Mouse (Mus musculus) myocyte (in vitro differentiated cells): Measurements from ENCODE around the gene Stk4. TPM values are rescaled to one million over a fixed set of nuclear protein-coding genes. Genes with fewer than 3 reads are reported as not detected.

Experiments used
- H3K27me3 ChIP-seq: one replicate; pipeline ENCODE4 v1.6.1; 2011; ENCODE audit not compliant: control insufficient read depth, insufficient read depth, insufficient read length
- H3K36me3 ChIP-seq: one replicate; pipeline ENCODE4 v1.6.1; 2011; ENCODE audit not compliant: control insufficient read depth, insufficient read depth
- H3K4me2 ChIP-seq: one replicate; pipeline ENCODE4 v1.6.1; 2011; ENCODE audit warnings: low read depth, control low read depth
- H3K4me3 ChIP-seq: one replicate; pipeline ENCODE4 v1.5.1; 2011; ENCODE audit warnings: mild to moderate bottlenecking, control low read depth, moderate library complexity
- H3K79me2 ChIP-seq: one replicate; pipeline ENCODE4 v1.6.1; 2011; ENCODE audit not compliant: control insufficient read depth, insufficient read depth
- H3ac ChIP-seq: one replicate; pipeline ENCODE4 v1.6.1; 2011; ENCODE audit not compliant: control insufficient read depth, insufficient read length
- CEBPB ChIP-seq: IDR thresholded peaks from 2 replicates; pipeline ENCODE4 v1.6.1; 2011; ENCODE audit warnings: mild to moderate bottlenecking, moderate library complexity; ENCODE audit not compliant: poor library complexity, insufficient read depth, severe bottlenecking
- E2F4 ChIP-seq: IDR thresholded peaks from one replicate; pipeline ENCODE4 v1.6.1; 2011; ENCODE audit warnings: mild to moderate bottlenecking, control low read depth, moderate library complexity; ENCODE audit not compliant: insufficient read depth
- MAX ChIP-seq: IDR thresholded peaks from one replicate; pipeline ENCODE4 v1.6.1; 2011; ENCODE audit warnings: low read depth, mild to moderate bottlenecking, control low read depth
- MYOD1 ChIP-seq, 3 experiments: IDR thresholded peaks; one replicate each; pipeline ENCODE4 v1.6.1; 2011; ENCODE audit warnings: control low read depth in 2 of 3, low read depth in 2 of 3, mild to moderate bottlenecking in 2 of 3, moderate library complexity in 1 of 3; ENCODE audit not compliant: insufficient read length in 2 of 3, control insufficient read depth in 1 of 3
- MYOG ChIP-seq, 3 experiments: IDR thresholded peaks; one replicate each; pipeline ENCODE4 v1.6.1; 2011; ENCODE audit warnings: control low read depth in 2 of 3, low read depth in 2 of 3, mild to moderate bottlenecking in 2 of 3; ENCODE audit not compliant: insufficient read length in 2 of 3, control insufficient read depth in 1 of 3, insufficient read depth in 1 of 3
- POLR2A ChIP-seq: IDR thresholded peaks from one replicate; pipeline ENCODE4 v1.6.1; 2011; ENCODE audit warnings: low read depth, mild to moderate bottlenecking, control low read depth, moderate library complexity; ENCODE audit not compliant: insufficient read length
- POLR2AphosphoS2 ChIP-seq: IDR thresholded peaks from one replicate; pipeline ENCODE4 v1.6.1; 2011; ENCODE audit warnings: low read depth, control low read depth; ENCODE audit not compliant: insufficient read length
- REST ChIP-seq: IDR thresholded peaks from one replicate; pipeline ENCODE4 v1.6.1; 2011; ENCODE audit warnings: mild to moderate bottlenecking, control low read depth, moderate library complexity; ENCODE audit not compliant: insufficient read depth, insufficient read length
- SRF ChIP-seq: IDR thresholded peaks from one replicate; pipeline ENCODE4 v1.6.1; 2011; ENCODE audit warnings: low read depth; ENCODE audit not compliant: control insufficient read depth, insufficient read length
- TCF12 ChIP-seq: IDR thresholded peaks from one replicate; pipeline ENCODE4 v1.6.1; 2011; ENCODE audit warnings: mild to moderate bottlenecking, control low read depth; ENCODE audit not compliant: poor library complexity, insufficient read depth, severe bottlenecking
- TCF3 ChIP-seq: IDR thresholded peaks from one replicate; pipeline ENCODE4 v1.6.1; 2011; ENCODE audit warnings: low read depth, control low read depth; ENCODE audit not compliant: insufficient read length
- USF1 ChIP-seq: IDR thresholded peaks from one replicate; pipeline ENCODE4 v1.6.1; 2011; ENCODE audit warnings: low read depth, mild to moderate bottlenecking, control low read depth, moderate library complexity
- polyA plus RNA-seq: library from polyadenylated mRNA; unstranded; fragments of >200 nt; fragmentation: generic; extraction: Trizol; gene quantifications from one replicate; pipeline ENCODE4 v1.2.1, GENCODE M21; 2012; ENCODE audit warnings: missing spikeins

Gene Stk4
- polyA plus RNA-seq, 1 experiment = 9.8 TPM

- H3K4me3 ChIP-seq = no peak overlapping the region
- no peaks in the 10 kb centered on the region for H3K79me2 ChIP-seq
- no peak for TF ChIP-seq MYOD1 (IDR thresholded peaks at IDR 0.05; ENCODE audit: control insufficient read depth in 1 of 3, insufficient read length in 2 of 3, low read depth in 2 of 3)
- no peak for TF ChIP-seq CEBPB
- no peak for TF ChIP-seq MAX
- no peak for TF ChIP-seq TCF12
- TF ChIP-seq SRF = no peak
- TF ChIP-seq E2F4 = no peak
- no peak for TF ChIP-seq POLR2A
- TF ChIP-seq USF1 = no peak
- TF ChIP-seq MYOG (IDR thresholded peaks at IDR 0.05; ENCODE audit: control insufficient read depth in 1 of 3, insufficient read depth in 1 of 3, insufficient read length in 2 of 3, low read depth in 2 of 3) = no peak
- no peak for TF ChIP-seq REST
- no peak for TF ChIP-seq POLR2AphosphoS2
- no peak for TF ChIP-seq TCF3
- H3K4me2 ChIP-seq = no peak overlapping the region
- H3ac ChIP-seq = no peak overlapping the region
- H3K27me3 ChIP-seq = peaks cover 70% of the 10 kb centered on the region
- H3K36me3 ChIP-seq = no peaks in the 10 kb centered on the region
Observed at GRCm38 (mm10) chr2:164194959-164195630, 125.0 kb downstream of the Stk4 start.

GRCm38 (mm10) chr2:164195971-164196699 lies 126.0 kb downstream of the Stk4 start:
- Histone ChIP-seq H3ac (no peak overlapping the region), H3K27me3 (peaks cover 59% of the 10 kb centered on the region), H3K79me2 (no peaks in the 10 kb centered on the region), H3K4me3 (no peak overlapping the region), H3K4me2 (no peak overlapping the region), H3K36me3 (no peaks in the 10 kb centered on the region)
- TF ChIP-seq MYOG (IDR thresholded peaks at IDR 0.05; ENCODE audit: control insufficient read depth in 1 of 3, insufficient read depth in 1 of 3, insufficient read length in 2 of 3, low read depth in 2 of 3) (no peak), USF1 (no peak)

GRCm38 (mm10) chr2:164196700-164196990 lies 126.5 kb downstream of the Stk4 start:
- H3K36me3 ChIP-seq = no peaks in the 10 kb centered on the region
- H3K79me2 ChIP-seq = no peaks in the 10 kb centered on the region
- H3K27me3 ChIP-seq = peaks cover 54% of the 10 kb centered on the region
- TF ChIP-seq USF1 (no peak), E2F4 (no peak), TCF3 (no peak), TCF12 (no peak), POLR2A (no peak), REST (no peak), SRF (no peak), POLR2AphosphoS2 (no peak), CEBPB (no peak), MYOG (IDR thresholded peaks at IDR 0.05; ENCODE audit: control insufficient read depth in 1 of 3, insufficient read depth in 1 of 3, insufficient read length in 2 of 3, low read depth in 2 of 3) (no peak), MYOD1 (IDR thresholded peaks at IDR 0.05; ENCODE audit: control insufficient read depth in 1 of 3, insufficient read length in 2 of 3, low read depth in 2 of 3) (no peak), MAX (no peak)
- no peak overlapping the region for H3ac ChIP-seq
- H3K4me3 ChIP-seq = no peak overlapping the region
- no peak overlapping the region for H3K4me2 ChIP-seq

- Histone ChIP-seq H3K79me2 (no peaks in the 10 kb centered on the region), H3K4me3 (no peak within 1 kb of the TSS), H3ac (no peak within 1 kb of the TSS), H3K36me3 (no peaks in the 10 kb centered on the region), H3K27me3 (peaks cover 31% of the 10 kb centered on the region), H3K4me2 (no peak within 1 kb of the TSS)
- TF ChIP-seq MYOG (IDR thresholded peaks at IDR 0.05; ENCODE audit: control insufficient read depth in 1 of 3, insufficient read depth in 1 of 3, insufficient read length in 2 of 3, low read depth in 2 of 3) (no peak), POLR2AphosphoS2 (no peak), USF1 (no peak), CEBPB (no peak), SRF (no peak), REST (no peak), POLR2A (no peak), TCF3 (no peak), TCF12 (no peak), MYOD1 (IDR thresholded peaks at IDR 0.05; ENCODE audit: control insufficient read depth in 1 of 3, insufficient read length in 2 of 3, low read depth in 2 of 3) (no peak), MAX (no peak), E2F4 (no peak)
Observed at GRCm38 (mm10) chr2:164199626-164200327, 129.7 kb downstream of the Stk4 start, which contains the start of gene Wfdc15a. Wfdc15a (minus strand) TSS chr2:164200130.

Other genes with a start within 250 kb of the Stk4 start
- 2.0 TPM for gene Ccn5, start 249.5 kb upstream of the Stk4 start, polyA plus RNA-seq
- gene Kcnk15, start 216.7 kb upstream of the Stk4 start, polyA plus RNA-seq = not detected
- not detected for gene Rims4, start 151.6 kb upstream of the Stk4 start, polyA plus RNA-seq
- 118 TPM for gene Ywhab, start 75.4 kb upstream of the Stk4 start, polyA plus RNA-seq
- gene Pabpc1l, start 44.9 kb upstream of the Stk4 start, polyA plus RNA-seq = 1.5 TPM
- gene Tomm34, start 847 bp downstream of the Stk4 start, polyA plus RNA-seq = 24.1 TPM
- not detected for gene Kcns1, start 100.8 kb downstream of the Stk4 start, polyA plus RNA-seq
- not detected for gene Wfdc5, start 112.4 kb downstream of the Stk4 start, polyA plus RNA-seq
- gene Wfdc12, start 120.3 kb downstream of the Stk4 start, polyA plus RNA-seq = not detected
- not detected for gene Wfdc15a, start 129.8 kb downstream of the Stk4 start, polyA plus RNA-seq
- gene Wfdc15b, start 151.3 kb downstream of the Stk4 start, polyA plus RNA-seq = not detected
- gene Svs2, start 168.1 kb downstream of the Stk4 start, polyA plus RNA-seq = not detected
- gene Svs3b, start 186.3 kb downstream of the Stk4 start, polyA plus RNA-seq = not detected
- not detected for gene Svs4, start 208.1 kb downstream of the Stk4 start, polyA plus RNA-seq
- not detected for gene Svs3a, start 218.9 kb downstream of the Stk4 start, polyA plus RNA-seq
- gene Svs6, start 246.4 kb downstream of the Stk4 start, polyA plus RNA-seq = not detected